Mouse (Mus musculus): ENCODE data around the gene Lilra6. TPM values are rescaled to one million over a fixed set of nuclear protein-coding genes. Genes with fewer than 3 reads are reported as not detected.

Lilra6 gene
- total and polyA plus RNA-seq, 3 experiments, result 0.04 to 0.19 TPM; not detected in 1

- no peak overlapping the region for H3K27ac ChIP-seq (ENCODE audit: control insufficient read depth, low read depth, low read length)
- no peaks in the 10 kb centered on the region for H3K4me1 ChIP-seq (ENCODE audit: control insufficient read depth in 1 of 2, insufficient read depth in 2 of 2, low read length in 2 of 2)
- no peak for TF ChIP-seq TCF12 (IDR thresholded peaks at IDR 0.05; ENCODE audit: low read depth, low read length)
- TF ChIP-seq MEF2A (IDR thresholded peaks at IDR 0.05; ENCODE audit: extremely low read depth, insufficient replicate concordance, low read depth, low read length, poor library complexity, severe bottlenecking), result no peak
- no peak for TF ChIP-seq GABPA (IDR thresholded peaks at IDR 0.05; ENCODE audit: low read depth, low read length)
- no peak for TF ChIP-seq ETS1 (IDR thresholded peaks at IDR 0.05; ENCODE audit: low read depth, low read length)
- no peak for TF ChIP-seq POLR2A (IDR thresholded peaks at IDR 0.05; ENCODE audit: control insufficient read depth in 1 of 2, insufficient read depth in 1 of 2, low read depth in 1 of 2, low read length in 2 of 2, poor library complexity in 1 of 2)
- TF ChIP-seq SIN3A (IDR thresholded peaks at IDR 0.05; ENCODE audit: low read length), result no peak
- no peak for TF ChIP-seq TBP (IDR thresholded peaks at IDR 0.05; ENCODE audit: low read depth, low read length)
- no peak for TF ChIP-seq POLR2AphosphoS5 (IDR thresholded peaks at IDR 0.05; ENCODE audit: borderline replicate concordance, low read depth, low read length)
- no peak for TF ChIP-seq RAD21 (IDR thresholded peaks at IDR 0.05; ENCODE audit: low read depth, low read length)
- TF ChIP-seq RCOR1 (IDR thresholded peaks at IDR 0.05; ENCODE audit: low read depth, low read length), result no peak
- H3K36me3 ChIP-seq (ENCODE audit: control insufficient read depth in 1 of 2, insufficient read depth in 2 of 2, low read length in 2 of 2), result no peaks in the 10 kb centered on the region
- no peak overlapping the region for H3K4me3 ChIP-seq (ENCODE audit: control insufficient read depth in 1 of 2, insufficient read depth in 1 of 2, low read depth in 2 of 2, low read length in 2 of 2)
- no peak overlapping the region for H3K9ac ChIP-seq (ENCODE audit: control insufficient read depth, low read depth, low read length, poor library complexity, severe bottlenecking)
- no peaks in the 10 kb centered on the region for H3K9me3 ChIP-seq (replicated peaks; ENCODE audit: insufficient read depth, low read length)
- no peaks in the 10 kb centered on the region for H3K79me2 ChIP-seq (ENCODE audit: control insufficient read depth, insufficient read depth, low read length, poor library complexity)
- DNase-seq (ENCODE audit: low read depth, low spot score), result no peak
- H3K27me3 ChIP-seq (ENCODE audit: control insufficient read depth in 1 of 2, insufficient read depth in 2 of 2, low read length in 2 of 2), result peaks cover 3 to 4% of the 10 kb centered on the region in 2 experiments; a peak in 3 of 4 replicates
These were observed 32.9 kb upstream of the Lilra6 start for GRCm38 (mm10) chr7:3948223-3948622.

GRCm38 (mm10) chr7:3946117-3946516 is 30.8 kb upstream of the Lilra6 start:
- H3K4me1 ChIP-seq (ENCODE audit: control insufficient read depth in 1 of 2, insufficient read depth in 2 of 2, low read length in 2 of 2), result no peaks in the 10 kb centered on the region; a peak in 1 of 4 replicates
- no peak overlapping the region for H3K9ac ChIP-seq (ENCODE audit: control insufficient read depth, low read depth, low read length, poor library complexity, severe bottlenecking)
- no peaks in the 10 kb centered on the region for H3K9me3 ChIP-seq (replicated peaks; ENCODE audit: insufficient read depth, low read length)
- TF ChIP-seq E2F4 (IDR thresholded peaks at IDR 0.05; ENCODE audit: borderline replicate concordance, low read depth, low read length) (no peak), SMC3 (IDR thresholded peaks at IDR 0.05; ENCODE audit: low read depth, low read length) (no peak), TBP (IDR thresholded peaks at IDR 0.05; ENCODE audit: low read depth, low read length) (no peak), UBTF (IDR thresholded peaks at IDR 0.05; ENCODE audit: borderline replicate concordance, insufficient read depth, low read depth, low read length) (no peak), CHD2 (IDR thresholded peaks at IDR 0.05; ENCODE audit: low read length) (no peak), EP300 (IDR thresholded peaks at IDR 0.05; ENCODE audit: low read depth in 1 of 2, low read length in 2 of 2) (no peak), MAX (IDR thresholded peaks at IDR 0.05; ENCODE audit: low read length) (no peak), MYB (IDR thresholded peaks at IDR 0.05; ENCODE audit: low read depth, low read length) (no peak), ZKSCAN1 (IDR thresholded peaks at IDR 0.05; ENCODE audit: low read depth, low read length) (no peak), ZC3H11A (IDR thresholded peaks at IDR 0.05; ENCODE audit: low read depth, low read length) (no peak), POLR2AphosphoS5 (IDR thresholded peaks at IDR 0.05; ENCODE audit: borderline replicate concordance, low read depth, low read length) (no peak), MAZ (IDR thresholded peaks at IDR 0.05; ENCODE audit: low read depth, low read length) (no peak), USF2 (IDR thresholded peaks at IDR 0.05; ENCODE audit: borderline replicate concordance in 1 of 2, insufficient read depth in 1 of 2, low read depth in 1 of 2, low read length in 2 of 2) (no peak)
- DNase-seq (ENCODE audit: low read depth, low spot score), result no peak
- H3K27me3 ChIP-seq (ENCODE audit: control insufficient read depth in 1 of 2, insufficient read depth in 2 of 2, low read length in 2 of 2), result peaks cover 0 to 3% of the 10 kb centered on the region in 2 experiments; a peak in 3 of 4 replicates
- no peak overlapping the region for H3K27ac ChIP-seq (ENCODE audit: control insufficient read depth, low read depth, low read length)
- H3K4me3 ChIP-seq (ENCODE audit: control insufficient read depth in 1 of 2, insufficient read depth in 1 of 2, low read depth in 2 of 2, low read length in 2 of 2), result no peak overlapping the region
- no peaks in the 10 kb centered on the region for H3K79me2 ChIP-seq (ENCODE audit: control insufficient read depth, insufficient read depth, low read length, poor library complexity)
- peaks cover 0 to 3% of the 10 kb centered on the region in 2 experiments; a peak in 1 of 4 replicates for H3K36me3 ChIP-seq (ENCODE audit: control insufficient read depth in 1 of 2, insufficient read depth in 2 of 2, low read length in 2 of 2)

All from MEL (cell line).